Mouse (Mus musculus): ENCODE measurements around the gene Rsph9.

DNA sequence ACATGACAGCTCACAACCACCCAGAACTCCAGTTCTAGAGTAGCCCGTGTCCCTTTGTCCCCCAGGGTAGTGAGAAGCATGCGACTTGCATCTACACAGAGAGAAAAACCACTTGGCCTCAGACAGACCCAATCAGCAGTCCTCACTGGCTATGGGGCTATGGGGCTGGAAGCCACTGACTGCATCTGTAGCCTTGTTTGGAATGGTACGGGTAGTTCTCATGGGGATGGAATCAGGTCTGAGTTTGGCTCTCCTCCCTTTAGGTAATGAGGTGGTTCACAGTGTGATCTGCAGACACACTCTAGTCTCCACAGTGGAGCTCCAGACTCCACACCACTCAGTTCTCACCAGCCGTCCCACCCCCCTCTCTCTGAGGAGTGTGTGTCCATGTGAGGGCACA is 20.7 kb downstream of the Rsph9 start:
- TF ChIP-seq POLR2A (IDR thresholded peaks at IDR 0.05; ENCODE audit: low read depth, low read length) = no peak
- TF ChIP-seq CTCF (conservative IDR thresholded peaks at IDR 0.05; ENCODE audit: insufficient read depth, insufficient read length, low read depth, low read length) = no peak

Measured in kidney, adult 2 months (tissue).